Mouse (Mus musculus) forebrain, postnatal 0 days (tissue): ENCODE measurements at regions not wholly inside any gene's neighbourhood (a gene's known extent, or its start where the extent isn't known, plus 50 kb on each side); places are given as distances from the start of the nearest gene placed in this dataset.
A peak's percentile ranks its signal among the peaks of the same experiment; 100 is the strongest.

Experiments used
- ATAC-seq: fragments of 200-750 bp; cut with Nextera tagmentation; 2 replicates; pipeline ENCODE4 v1.8.0; 2017; ENCODE audit warnings: mild to moderate bottlenecking, moderate library complexity
- DNase-seq: peaks from one replicate; pipeline ENCODE4 v3.0.0-alpha.2; 2015
- H3K27ac ChIP-seq: fragments of 300-500 bp; sonication (generic); 2 replicates; pipeline ENCODE4 v1.5.1; 2014; ENCODE audit warnings: low read depth, mild to moderate bottlenecking, antibody characterized with exemption, low read length, moderate library complexity, mixed read lengths
- H3K27me3 ChIP-seq: fragments of 300-500 bp; sonication (generic); 2 replicates; pipeline ENCODE4 v1.6.1; 2014; ENCODE audit warnings: mild to moderate bottlenecking, low read length, mixed read lengths; ENCODE audit not compliant: insufficient read depth
- H3K36me3 ChIP-seq: fragments of 300-500 bp; sonication (generic); 2 replicates; pipeline ENCODE4 v1.6.1; 2014; ENCODE audit warnings: mild to moderate bottlenecking, moderate library complexity; ENCODE audit not compliant: insufficient read depth
- H3K4me1 ChIP-seq: fragments of 300-500 bp; sonication (generic); 2 replicates; pipeline ENCODE4 v1.6.1; 2014; ENCODE audit warnings: antibody characterized with exemption; ENCODE audit not compliant: insufficient read depth
- H3K4me2 ChIP-seq: fragments of 300-500 bp; sonication (generic); 2 replicates; pipeline ENCODE4 v1.6.1; 2014; ENCODE audit warnings: low read depth, mild to moderate bottlenecking, moderate library complexity
- H3K4me3 ChIP-seq: fragments of 300-500 bp; sonication (generic); 2 replicates; pipeline ENCODE4 v1.5.1; 2014; ENCODE audit warnings: low read depth, low read length, mixed read lengths
- H3K9ac ChIP-seq: fragments of 300-500 bp; sonication (generic); 2 replicates; pipeline ENCODE4 v1.6.1; 2014; ENCODE audit warnings: mild to moderate bottlenecking
- H3K9me3 ChIP-seq: fragments of 300-500 bp; sonication (generic); 2 replicates; pipeline ENCODE4 v1.6.1; 2016; ENCODE audit warnings: low read length
- CTCF ChIP-seq: sonication (generic); IDR thresholded peaks from 2 replicates; pipeline ENCODE4 v1.5.1; 2016; ENCODE audit warnings: antibody characterized with exemption, control low read depth, low read depth
- WGBS: fragments of 180-500 bp; shearing (Covaris S2); extraction: QIAGEN DNeasy Blood & Tissue Kit; methylation state at CpG from one replicate; pipeline ENCODE4 v1.1.7; 2014; 5-methylcytosine and 5-hydroxymethylcytosine counted together

- Histone ChIP-seq H3K36me3 (no peaks in the 10 kb centered on the region), H3K27ac (no peak overlapping the region), H3K4me1 (no peaks in the 10 kb centered on the region), H3K4me3 (no peak overlapping the region), H3K27me3 (no peaks in the 10 kb centered on the region), H3K9ac (no peak overlapping the region), H3K4me2 (no peak overlapping the region), H3K9me3 (0 out of 2 replicates have a peak, but pooled peaks cover 3% of the 10 kb centered on the region)
- DNase-seq (no peak), ATAC-seq (no peak)
- TF ChIP-seq CTCF, result no peak
- 78% methylated on average over 12 of the region's 12 CpGs for WGBS
Measured at GRCm38 (mm10) chr2:34079282-34079681, 191.5 kb upstream of the Mvb12b start.

GRCm38 (mm10) chr2:34078875-34079262 lies 191.1 kb upstream of the Mvb12b start:
- no peak overlapping the region for H3K27ac ChIP-seq
- TF ChIP-seq CTCF, result no peak
- DNase-seq, result no peak
- 0 out of 2 replicates have a peak, but pooled peaks cover 3% of the 10 kb centered on the region for H3K9me3 ChIP-seq
- no peak overlapping the region for H3K9ac ChIP-seq
- ATAC-seq, result no peak
- no peak overlapping the region for H3K4me2 ChIP-seq
- H3K4me3 ChIP-seq, result no peak overlapping the region
- H3K4me1 ChIP-seq, result no peaks in the 10 kb centered on the region
- WGBS, result 65% methylated on average over 4 of the region's 4 CpGs
- no peaks in the 10 kb centered on the region for H3K36me3 ChIP-seq
- no peaks in the 10 kb centered on the region for H3K27me3 ChIP-seq

GRCm38 (mm10) chr2:34078248-34078874 lies 190.6 kb upstream of the Mvb12b start:
- DNase-seq (no peak), ATAC-seq (peak; percentile 43; the same call in 1 of the 2 replicates)
- Histone ChIP-seq H3K9ac (no peak overlapping the region), H3K4me3 (no peak overlapping the region), H3K4me1 (no peaks in the 10 kb centered on the region), H3K27me3 (no peaks in the 10 kb centered on the region), H3K27ac (no peak overlapping the region), H3K9me3 (0 out of 2 replicates have a peak, but pooled peaks cover 3% of the 10 kb centered on the region), H3K36me3 (no peaks in the 10 kb centered on the region), H3K4me2 (no peak overlapping the region)
- TF ChIP-seq CTCF, result no peak
- WGBS, result 56% methylated on average over 3 of the region's 3 CpGs

GRCm38 (mm10) chr2:34076346-34076745 lies 188.6 kb upstream of the Mvb12b start:
- DNase-seq (no peak), ATAC-seq (no peak)
- Histone ChIP-seq H3K4me2 (no peak overlapping the region), H3K36me3 (no peaks in the 10 kb centered on the region), H3K27ac (no peak overlapping the region), H3K27me3 (no peaks in the 10 kb centered on the region), H3K4me3 (no peak overlapping the region), H3K9ac (no peak overlapping the region), H3K4me1 (no peaks in the 10 kb centered on the region), H3K9me3 (0 out of 2 replicates have a peak, but pooled peaks cover under 1% of the 10 kb centered on the region)
- 83% methylated on average over 4 of the region's 4 CpGs for WGBS
- no peak for TF ChIP-seq CTCF

- Histone ChIP-seq H3K4me3 (no peak overlapping the region), H3K9me3 (no peaks in the 10 kb centered on the region), H3K27me3 (no peaks in the 10 kb centered on the region), H3K27ac (no peak overlapping the region), H3K4me2 (no peak overlapping the region), H3K36me3 (no peaks in the 10 kb centered on the region), H3K9ac (no peak overlapping the region), H3K4me1 (no peaks in the 10 kb centered on the region)
- 74% methylated on average over 3 of the region's 3 CpGs for WGBS
- no peak for DNase-seq
- no peak for TF ChIP-seq CTCF
- no peak for ATAC-seq
Measured at GRCm38 (mm10) chr2:34074066-34074465, 186.3 kb upstream of the Mvb12b start.

GRCm38 (mm10) chr2:34065592-34065991 lies 177.8 kb upstream of the Mvb12b start:
- DNase-seq, result peak; percentile 56
- H3K4me2 ChIP-seq, result no peak overlapping the region
- peak; percentile 88 for ATAC-seq
- no peaks in the 10 kb centered on the region for H3K4me1 ChIP-seq
- H3K27me3 ChIP-seq, result no peaks in the 10 kb centered on the region
- H3K9ac ChIP-seq, result no peak overlapping the region
- no peak for TF ChIP-seq CTCF
- 0 out of 2 replicates have a peak overlapping the region, but pooled peaks have one; percentile 9 for H3K27ac ChIP-seq
- H3K4me3 ChIP-seq, result no peak overlapping the region
- no peaks in the 10 kb centered on the region for H3K36me3 ChIP-seq
- H3K9me3 ChIP-seq, result no peaks in the 10 kb centered on the region
- WGBS, result 40% methylated on average over 13 of the region's 13 CpGs

- Histone ChIP-seq H3K36me3 (no peaks in the 10 kb centered on the region), H3K4me3 (no peak overlapping the region), H3K9me3 (no peaks in the 10 kb centered on the region), H3K4me2 (no peak overlapping the region), H3K27me3 (no peaks in the 10 kb centered on the region), H3K9ac (no peak overlapping the region), H3K4me1 (no peaks in the 10 kb centered on the region), H3K27ac (0 out of 2 replicates have a peak overlapping the region, but pooled peaks have one; percentile 9)
- no peak for TF ChIP-seq CTCF
- 49% methylated on average over 10 of the region's 10 CpGs for WGBS
- ATAC-seq (no peak), DNase-seq (no peak)
Measured at GRCm38 (mm10) chr2:34065090-34065489, 177.3 kb upstream of the Mvb12b start.
